8 mouse cellular contexts compared by ENCODE assay signal in genomic region chr2:154407643-154408445, GRCm38 (mm10). TPM values are rescaled to one million over a fixed set of nuclear protein-coding genes. Genes with fewer than 3 reads are reported as not detected.
DNase-seq lines count a peak whose midpoint lies in the region; ATAC-seq and TF ChIP-seq lines count a peak whose summit lies in the region.

Gene Snta1, minus strand, starts transcription at chr2:154408099.

- ATAC-seq in limb, embryonic 14.5 days (ENCODE audit: low FRiP score, low read depth) = peak; percentile 72
- ATAC-seq in midbrain, embryonic 15.5 days (replicated peaks) = peak; percentile 87

- DNase-seq in 3134 (ENCODE audit: extremely low read depth, insufficient read length, low spot score) = peak; percentile 91
- DNase-seq in brain, adult 2 months (ENCODE audit: low read depth, low spot score) = peak; percentile 83
- DNase-seq in heart, adult 8-10 months (ENCODE audit: low spot score) = peak; percentile 83
- DNase-seq in kidney, adult 8-10 months = peak; percentile 89 to 92
- DNase-seq in limb, embryonic 14.5 days (ENCODE audit: low spot score) = no peak
- DNase-seq in spleen, adult 12 weeks (ENCODE audit: low spot score) = peak; percentile 70

- H3K4me1 ChIP-seq in embryonic fibroblast, embryonic 13.5 days (ENCODE audit: control insufficient read depth, insufficient read depth, low read length) = peaks cover 10% of the 10 kb centered on the region
- peaks cover 33% of the 10 kb centered on the region for H3K4me1 ChIP-seq in limb, embryonic 14.5 days (ENCODE audit: control insufficient read depth, insufficient read depth, low read length)
- peaks cover 26% of the 10 kb centered on the region for H3K4me1 ChIP-seq in midbrain, embryonic 15.5 days

- TF ChIP-seq CTCF in embryonic fibroblast, embryonic 13.5 days (IDR thresholded peaks at IDR 0.05; ENCODE audit: borderline replicate concordance, insufficient read depth, low read length) = no peak

- H3K36me3 ChIP-seq in limb, embryonic 14.5 days (ENCODE audit: control insufficient read depth, insufficient read depth, low read length) = no peaks in the 10 kb centered on the region
- no peaks in the 10 kb centered on the region for H3K36me3 ChIP-seq in midbrain, embryonic 15.5 days (replicated peaks)

- H3K27ac ChIP-seq in embryonic fibroblast, embryonic 13.5 days (ENCODE audit: insufficient read depth, low read length) = no peak within 1 kb of the TSS
- no peak within 1 kb of the TSS for H3K27ac ChIP-seq in limb, embryonic 14.5 days (replicated peaks; ENCODE audit: low read depth, low read length)
- H3K27ac ChIP-seq in midbrain, embryonic 15.5 days = peak within 1 kb of the TSS; percentile 61

- 4% methylated on average over 63 of the region's 84 CpGs for WGBS in limb, embryonic 14.5 days
- 1% methylated on average over 84 of the region's 84 CpGs for WGBS in midbrain, embryonic 15.5 days

- peak within 1 kb of the TSS; percentile 76 for H3K4me3 ChIP-seq in embryonic fibroblast, embryonic 13.5 days (ENCODE audit: insufficient read depth, low read length)
- H3K4me3 ChIP-seq in limb, embryonic 14.5 days (replicated peaks; ENCODE audit: low read length) = peak within 1 kb of the TSS; percentile 69
- peak within 1 kb of the TSS; percentile 88 for H3K4me3 ChIP-seq in midbrain, embryonic 15.5 days

- peak; percentile 90 for TF ChIP-seq POLR2A in embryonic fibroblast, embryonic 13.5 days (IDR thresholded peaks at IDR 0.05; ENCODE audit: low read depth, low read length)
- 0 out of 2 replicates have a peak, but pooled peaks have one; percentile 26 for TF ChIP-seq POLR2A in limb, embryonic 14.5 days (IDR thresholded peaks at IDR 0.05; ENCODE audit: borderline replicate concordance, extremely low read depth, insufficient read depth, insufficient read length)

- no peaks in the 10 kb centered on the region for H3K9me3 ChIP-seq in limb, embryonic 14.5 days (ENCODE audit: control insufficient read depth, low read length)
- no peaks in the 10 kb centered on the region for H3K9me3 ChIP-seq in midbrain, embryonic 15.5 days

- peak within 1 kb of the TSS; percentile 65 for H3K9ac ChIP-seq in limb, embryonic 14.5 days (ENCODE audit: low read depth, low read length, severe bottlenecking)
- peak within 1 kb of the TSS; percentile 74 for H3K9ac ChIP-seq in midbrain, embryonic 15.5 days

- peak within 1 kb of the TSS; percentile 71 for H3K4me2 ChIP-seq in limb, embryonic 14.5 days (replicated peaks; ENCODE audit: low read depth, low read length, severe bottlenecking)
- H3K4me2 ChIP-seq in midbrain, embryonic 15.5 days = peak within 1 kb of the TSS; percentile 74

- no peaks in the 10 kb centered on the region; the same call in 1 of the 2 replicates for H3K27me3 ChIP-seq in limb, embryonic 14.5 days (ENCODE audit: control insufficient read depth, insufficient read depth, low read length)
- no peaks in the 10 kb centered on the region for H3K27me3 ChIP-seq in midbrain, embryonic 15.5 days (replicated peaks)

RNA-seq across cellular contexts. Expression of gene Snta1, which starts in this region (rescaled TPM):
- 17.1 and 18.5 TPM in 2 replicates for polyA plus RNA-seq in embryonic fibroblast, embryonic 13.5 days (2011; ENCODE audit: insufficient read length, low read depth, missing spikeins)
- total RNA-seq in heart, adult 8-10 months (2022) = 10 to 100 TPM; 69.1 to 74.1 (median 72.8) TPM
- 11.0 and 14.9 TPM in 2 replicates for polyA plus RNA-seq in limb, embryonic 14.5 days (2012; rRNA removed)
- 5.0 and 5.2 TPM in 2 replicates for polyA plus RNA-seq in limb, embryonic 14.5 days (2014; fragmentation: Nextera tagmentation; extraction: Ambion mirVana)
- polyA plus RNA-seq in midbrain, embryonic 15.5 days (2015; fragmentation: Nextera tagmentation; extraction: Ambion mirVana) = 10.2 and 13.2 TPM in 2 replicates
